Mouse (Mus musculus): ENCODE results near the gene Krt33b. TPM values are rescaled to one million over a fixed set of nuclear protein-coding genes. Genes with fewer than 3 reads are reported as not detected.

Krt33b gene
- polyA plus RNA-seq, 1 experiment from 2014 or later: not detected

DNA sequence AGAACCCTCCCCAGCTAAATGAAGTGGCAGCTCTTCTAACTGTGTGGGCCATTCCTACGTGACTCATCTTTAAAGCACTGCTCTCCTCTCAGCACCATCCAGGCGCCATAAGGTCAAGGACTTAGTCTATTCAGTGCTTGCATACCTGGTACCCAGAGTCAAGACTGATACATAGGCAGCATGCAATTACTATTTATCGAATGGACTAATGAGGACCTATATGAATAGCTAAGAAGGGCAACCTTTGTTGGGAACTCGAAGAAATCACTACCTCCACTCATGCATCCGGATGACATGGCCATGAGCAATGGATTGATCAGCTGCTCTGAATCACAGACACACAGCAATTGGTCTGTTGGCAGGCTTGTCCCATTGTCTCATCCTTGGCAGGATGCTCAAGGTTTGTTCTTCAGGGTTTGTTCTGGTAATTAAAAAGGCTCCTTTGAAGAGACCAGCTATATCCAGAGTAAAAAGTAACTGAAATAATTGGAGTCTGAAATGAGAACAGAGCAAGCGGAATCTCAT is 39.7 kb downstream of the Krt33b start:
- no peak for TF ChIP-seq EP300 (optimal IDR thresholded peaks at IDR 0.05)
- no peak for TF ChIP-seq CTCF (IDR thresholded peaks at IDR 0.05; ENCODE audit: low read depth)
- ATAC-seq (ENCODE audit: low FRiP score, low TSS enrichment) (no peak), DNase-seq (ENCODE audit: low spot score) (no peak)
- Histone ChIP-seq H3K36me3 (ENCODE audit: control insufficient read depth, insufficient read depth, low read length) (no peaks in the 10 kb centered on the region), H3K9ac (ENCODE audit: low read length) (no peak overlapping the region), H3K4me3 (ENCODE audit: low read depth, low read length) (no peak overlapping the region), H3K4me2 (replicated peaks; ENCODE audit: low read depth) (no peak overlapping the region), H3K27me3 (ENCODE audit: control insufficient read depth, insufficient read depth, low read length) (no peaks in the 10 kb centered on the region), H3K9me3 (ENCODE audit: control insufficient read depth, low read length) (no peaks in the 10 kb centered on the region), H3K4me1 (replicated peaks; ENCODE audit: control insufficient read depth, insufficient read depth) (no peaks in the 10 kb centered on the region), H3K27ac (replicated peaks) (no peak overlapping the region)
- 84% methylated on average over 6 of the region's 6 CpGs for WGBS

DNA sequence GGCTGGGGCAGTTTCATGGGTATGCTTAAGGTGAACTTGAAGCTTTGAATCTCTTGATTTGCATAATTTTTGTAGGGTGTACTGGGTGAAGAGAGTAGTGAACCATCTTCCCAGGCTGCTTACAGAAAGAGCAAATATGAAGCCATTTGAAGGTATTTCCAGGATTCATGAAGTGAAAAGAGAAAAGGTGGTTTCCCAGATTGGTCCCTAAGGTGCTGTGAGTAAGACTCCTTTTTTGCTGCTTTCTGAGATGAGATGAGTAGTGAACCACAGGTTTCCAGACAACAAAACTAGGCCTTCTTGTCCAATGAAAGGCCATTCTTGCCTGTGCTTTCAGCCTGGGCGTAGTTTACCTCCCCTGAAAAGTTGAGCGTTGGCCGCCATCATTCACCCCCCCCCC is 41.1 kb downstream of the Krt33b start:
- no peak for ATAC-seq (ENCODE audit: low FRiP score, low TSS enrichment)

DNA sequence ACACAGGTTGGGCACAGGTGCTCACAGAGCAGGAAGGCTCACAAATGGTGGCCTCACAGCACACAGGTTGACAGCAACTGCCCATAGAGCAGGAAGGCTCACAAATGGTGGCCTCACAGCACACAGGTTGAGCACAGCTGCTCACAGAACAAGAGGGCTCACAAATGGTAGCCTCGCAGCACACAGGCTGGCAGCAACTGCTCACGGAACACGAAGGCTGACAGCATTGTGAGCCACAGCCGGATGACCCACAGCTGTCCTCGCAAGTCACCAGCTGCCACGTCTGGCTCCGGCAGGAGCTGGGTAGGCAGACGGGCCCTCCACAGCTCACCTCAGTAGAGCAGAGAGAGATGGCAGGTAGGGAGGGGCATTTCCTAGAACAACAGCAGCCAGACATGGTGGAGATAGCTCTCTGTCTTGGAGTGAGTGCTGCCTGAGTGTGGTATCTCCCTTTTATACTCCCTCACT is 43.5 kb downstream of the Krt33b start, which contains the start of gene Krtap16-1:
Gene Krtap16-1, minus strand, starts transcription at position 418 of the 468 bp plus-strand sequence.
- H3K27ac ChIP-seq (replicated peaks): no peak within 1 kb of the TSS
- H3K27me3 ChIP-seq (ENCODE audit: control insufficient read depth, insufficient read depth, low read length): no peaks in the 10 kb centered on the region
- 65% methylated on average over 8 of the region's 8 CpGs for WGBS
- TF ChIP-seq CTCF (IDR thresholded peaks at IDR 0.05; ENCODE audit: low read depth): no peak
- no peak for TF ChIP-seq EP300 (optimal IDR thresholded peaks at IDR 0.05)
- no peak for ATAC-seq (ENCODE audit: low FRiP score, low TSS enrichment)
- H3K4me2 ChIP-seq (replicated peaks; ENCODE audit: low read depth): no peak within 1 kb of the TSS
- no peaks in the 10 kb centered on the region for H3K9me3 ChIP-seq (ENCODE audit: control insufficient read depth, low read length)
- no peak for DNase-seq (ENCODE audit: low spot score)
- H3K4me3 ChIP-seq (ENCODE audit: low read depth, low read length): no peak within 1 kb of the TSS
- no peaks in the 10 kb centered on the region for H3K4me1 ChIP-seq (replicated peaks; ENCODE audit: control insufficient read depth, insufficient read depth)
- no peak within 1 kb of the TSS for H3K9ac ChIP-seq (ENCODE audit: low read length)
- no peaks in the 10 kb centered on the region for H3K36me3 ChIP-seq (ENCODE audit: control insufficient read depth, insufficient read depth, low read length)

More for the DNA sequence above, 41.1 kb downstream of the Krt33b start:
- H3K4me1 ChIP-seq (replicated peaks; ENCODE audit: control insufficient read depth, insufficient read depth): no peaks in the 10 kb centered on the region
- no peaks in the 10 kb centered on the region for H3K36me3 ChIP-seq (ENCODE audit: control insufficient read depth, insufficient read depth, low read length)
- DNase-seq (ENCODE audit: low spot score): no peak
- no peak overlapping the region for H3K27ac ChIP-seq (replicated peaks)
- no peaks in the 10 kb centered on the region for H3K9me3 ChIP-seq (ENCODE audit: control insufficient read depth, low read length)
- no peak for TF ChIP-seq CTCF (IDR thresholded peaks at IDR 0.05; ENCODE audit: low read depth)
- TF ChIP-seq EP300 (optimal IDR thresholded peaks at IDR 0.05): no peak
- H3K4me3 ChIP-seq (ENCODE audit: low read depth, low read length): no peak overlapping the region
- no peak overlapping the region for H3K4me2 ChIP-seq (replicated peaks; ENCODE audit: low read depth)
- WGBS: 96% methylated on average over 3 of the region's 3 CpGs
- H3K9ac ChIP-seq (ENCODE audit: low read length): no peak overlapping the region
- H3K27me3 ChIP-seq (ENCODE audit: control insufficient read depth, insufficient read depth, low read length): no peaks in the 10 kb centered on the region

DNA sequence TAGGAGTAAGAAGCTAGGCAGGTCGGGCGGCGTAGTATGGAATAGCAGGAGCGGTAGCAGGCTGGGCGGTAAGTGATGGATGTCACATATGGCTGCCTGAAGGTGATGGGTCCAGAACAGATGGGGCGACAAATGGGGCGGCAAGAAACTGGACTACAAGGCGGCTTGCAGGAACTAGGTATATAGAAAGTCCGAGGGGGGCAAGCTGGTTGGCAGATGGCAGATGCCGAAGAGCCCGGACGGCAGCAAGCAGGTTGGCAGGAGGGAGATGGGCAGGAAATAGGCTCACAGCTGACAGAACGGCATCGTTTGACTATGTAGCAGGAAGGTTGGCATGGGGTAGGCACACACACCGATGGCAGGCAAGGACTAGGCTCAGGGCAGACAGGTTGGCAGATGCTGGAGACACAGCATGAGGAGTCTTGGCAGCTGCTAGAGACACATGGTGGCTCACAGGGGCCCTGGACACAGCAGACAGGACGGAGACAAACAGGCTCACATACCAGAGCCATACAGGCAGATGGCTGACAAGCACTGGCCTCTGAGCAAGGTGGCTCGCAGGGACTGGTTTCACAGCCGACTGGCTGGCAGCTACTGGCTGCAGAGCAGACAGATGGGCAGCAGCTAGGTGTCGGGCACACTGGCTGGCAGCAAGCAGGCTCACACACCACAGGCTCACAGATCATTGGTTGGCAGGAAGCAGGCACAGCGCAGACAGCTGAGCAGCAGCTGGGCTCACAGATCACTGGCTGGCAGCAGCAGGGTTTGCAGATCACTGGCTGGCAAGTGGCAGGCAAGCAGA is 44.2 kb downstream of the Krt33b start:
- DNase-seq (ENCODE audit: low spot score) (no peak), ATAC-seq (ENCODE audit: low FRiP score, low TSS enrichment) (no peak)
- H3K27me3 ChIP-seq (ENCODE audit: control insufficient read depth, insufficient read depth, low read length): no peaks in the 10 kb centered on the region

DNA sequence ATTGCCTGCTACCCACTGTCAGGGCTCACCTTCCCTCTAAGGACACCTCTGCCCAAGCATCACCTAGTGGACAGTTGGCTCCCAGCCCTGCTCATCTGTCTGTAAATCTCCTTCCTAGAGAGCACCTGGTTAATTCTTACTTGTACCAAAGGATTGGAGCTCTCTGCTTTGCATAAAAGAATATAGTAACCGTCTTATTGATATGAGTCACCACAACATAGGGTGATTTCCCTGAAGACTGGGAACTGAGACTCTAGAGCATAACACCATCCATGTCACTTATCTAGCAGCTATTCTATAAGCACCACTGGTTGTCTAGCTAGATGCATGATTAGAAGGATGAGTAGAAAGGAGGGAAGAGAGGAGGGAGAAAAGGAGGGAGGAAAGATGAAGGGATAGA is 46.2 kb downstream of the Krt33b start:
- TF ChIP-seq CTCF (IDR thresholded peaks at IDR 0.05; ENCODE audit: low read depth) (no peak), EP300 (optimal IDR thresholded peaks at IDR 0.05) (no peak)
- no peaks in the 10 kb centered on the region for H3K36me3 ChIP-seq (ENCODE audit: control insufficient read depth, insufficient read depth, low read length)
- whole genome bisulfite sequencing: 76% methylated on average over 1 of the region's 1 CpGs

More for the DNA sequence above, 44.2 kb downstream of the Krt33b start:
- no peak overlapping the region for H3K4me2 ChIP-seq (replicated peaks; ENCODE audit: low read depth)
- H3K9me3 ChIP-seq (ENCODE audit: control insufficient read depth, low read length): no peaks in the 10 kb centered on the region
- no peak overlapping the region for H3K4me3 ChIP-seq (ENCODE audit: low read depth, low read length)
- H3K27ac ChIP-seq (replicated peaks): no peak overlapping the region
- TF ChIP-seq EP300 (optimal IDR thresholded peaks at IDR 0.05): no peak
- no peak for TF ChIP-seq CTCF (IDR thresholded peaks at IDR 0.05; ENCODE audit: low read depth)
- 75% methylated on average over 20 of the region's 20 CpGs for whole genome bisulfite sequencing
- no peaks in the 10 kb centered on the region for H3K36me3 ChIP-seq (ENCODE audit: control insufficient read depth, insufficient read depth, low read length)
- H3K9ac ChIP-seq (ENCODE audit: low read length): no peak overlapping the region
- H3K4me1 ChIP-seq (replicated peaks; ENCODE audit: control insufficient read depth, insufficient read depth): no peaks in the 10 kb centered on the region

DNA sequence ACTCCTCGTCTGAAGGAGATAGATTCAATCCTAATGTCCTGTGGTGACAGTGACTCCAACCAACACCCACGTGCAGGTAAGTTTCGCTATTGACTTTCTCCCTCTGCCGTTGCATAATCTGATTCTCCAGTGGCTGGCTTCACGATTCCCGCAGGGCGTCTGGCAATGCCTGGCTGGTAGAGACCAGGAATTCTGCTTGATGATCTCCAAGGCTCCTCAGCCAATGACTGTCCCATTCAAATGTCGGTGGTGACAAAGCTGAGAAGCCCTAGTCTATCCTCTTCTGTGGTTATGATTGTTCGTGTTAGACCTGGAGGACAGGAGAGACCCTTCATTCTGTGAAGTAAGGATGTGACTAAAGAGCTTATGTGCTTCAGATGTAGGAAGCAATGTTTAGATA is 46.9 kb downstream of the Krt33b start:
- no peaks in the 10 kb centered on the region for H3K27me3 ChIP-seq (ENCODE audit: control insufficient read depth, insufficient read depth, low read length)
- WGBS: 84% methylated on average over 9 of the region's 9 CpGs
- TF ChIP-seq EP300 (optimal IDR thresholded peaks at IDR 0.05) (no peak), CTCF (IDR thresholded peaks at IDR 0.05; ENCODE audit: low read depth) (no peak)
- no peak for ATAC-seq (ENCODE audit: low FRiP score, low TSS enrichment)
- H3K9ac ChIP-seq (ENCODE audit: low read length): no peak overlapping the region
- H3K4me2 ChIP-seq (replicated peaks; ENCODE audit: low read depth): no peak overlapping the region
- no peak overlapping the region for H3K27ac ChIP-seq (replicated peaks)
- no peaks in the 10 kb centered on the region for H3K4me1 ChIP-seq (replicated peaks; ENCODE audit: control insufficient read depth, insufficient read depth)
- no peak for DNase-seq (ENCODE audit: low spot score)
- H3K36me3 ChIP-seq (ENCODE audit: control insufficient read depth, insufficient read depth, low read length): no peaks in the 10 kb centered on the region
- no peaks in the 10 kb centered on the region for H3K9me3 ChIP-seq (ENCODE audit: control insufficient read depth, low read length)
- H3K4me3 ChIP-seq (ENCODE audit: low read depth, low read length): no peak overlapping the region

More for the DNA sequence above, 46.2 kb downstream of the Krt33b start:
- H3K4me1 ChIP-seq (replicated peaks; ENCODE audit: control insufficient read depth, insufficient read depth): no peaks in the 10 kb centered on the region
- DNase-seq (ENCODE audit: low spot score): no peak
- no peak overlapping the region for H3K4me3 ChIP-seq (ENCODE audit: low read depth, low read length)
- no peak overlapping the region for H3K4me2 ChIP-seq (replicated peaks; ENCODE audit: low read depth)
- no peaks in the 10 kb centered on the region for H3K27me3 ChIP-seq (ENCODE audit: control insufficient read depth, insufficient read depth, low read length)
- ATAC-seq (ENCODE audit: low FRiP score, low TSS enrichment): no peak
- no peak overlapping the region for H3K27ac ChIP-seq (replicated peaks)
- H3K9me3 ChIP-seq (ENCODE audit: control insufficient read depth, low read length): no peaks in the 10 kb centered on the region
- H3K9ac ChIP-seq (ENCODE audit: low read length): no peak overlapping the region

Data from stomach, postnatal 0 days (tissue).